Mouse (Mus musculus): ENCODE results near the gene Gpx4.

DNA sequence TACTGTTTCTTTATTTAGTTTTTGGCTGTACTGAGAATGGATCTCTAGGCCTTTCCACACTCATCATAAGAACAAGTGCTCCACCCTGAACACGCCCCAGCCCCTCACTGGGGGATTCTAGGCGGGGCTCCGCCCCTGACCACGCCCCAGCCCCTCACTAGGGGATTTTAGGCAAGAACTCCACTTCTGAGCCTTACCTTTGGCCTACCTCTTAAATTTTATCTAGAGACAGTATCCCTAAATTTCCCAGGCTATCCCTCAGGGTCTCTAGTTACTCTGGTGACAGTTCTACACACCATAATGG is 22.0 kb upstream of the Gpx4 start:
- TF ChIP-seq POLR2A (IDR thresholded peaks at IDR 0.05; ENCODE audit: low read depth, low read length): no peak
- no peak for TF ChIP-seq CTCF (IDR thresholded peaks at IDR 0.05; ENCODE audit: extremely low read depth, insufficient read depth, insufficient read length, insufficient replicate concordance)

All from spleen, adult 2 months (tissue).